Mouse (Mus musculus): ENCODE results near the gene Cask.

GRCm38 (mm10) chrX:13607752-13608151 lies 243.4 kb downstream of the Cask start:
- no peak for TF ChIP-seq CTCF (IDR thresholded peaks at IDR 0.05; ENCODE audit: low read depth)
- TF ChIP-seq EP300 (IDR thresholded peaks at IDR 0.05; ENCODE audit: low read depth), result no peak
